Mouse (Mus musculus) kidney, adult 11 months (tissue): ENCODE results near the gene Wrap53.

Experiments used
- DNase-seq: peaks from one replicate; pipeline ENCODE4 v3.0.0; 2022

Wrap53 gene

GRCm38 (mm10) chr11:69600098-69600497 lies 20.0 kb upstream of the Wrap53 start:
- DNase-seq: peak; percentile 31

GRCm38 (mm10) chr11:69599436-69599835 lies 19.4 kb upstream of the Wrap53 start:
- DNase-seq: no peak

- DNase-seq: no peak
Measured at GRCm38 (mm10) chr11:69594853-69595252, 14.8 kb upstream of the Wrap53 start.

- DNase-seq: no peak
Measured at GRCm38 (mm10) chr11:69592799-69593198, 12.7 kb upstream of the Wrap53 start.

GRCm38 (mm10) chr11:69591899-69592637 lies 12.0 kb upstream of the Wrap53 start:
- DNase-seq: no peak

GRCm38 (mm10) chr11:69591424-69591823 lies 11.4 kb upstream of the Wrap53 start:
- no peak for DNase-seq

- DNase-seq: no peak
Measured at GRCm38 (mm10) chr11:69590622-69591021, 10.6 kb upstream of the Wrap53 start.

GRCm38 (mm10) chr11:69589207-69589834 lies 9.3 kb upstream of the Wrap53 start:
- DNase-seq: no peak

- no peak for DNase-seq
Measured at GRCm38 (mm10) chr11:69585718-69586325, 5.8 kb upstream of the Wrap53 start.

- no peak for DNase-seq
Measured at GRCm38 (mm10) chr11:69584937-69585336, 4.9 kb upstream of the Wrap53 start.

GRCm38 (mm10) chr11:69584008-69584407 lies 4.0 kb upstream of the Wrap53 start:
- no peak for DNase-seq

- no peak for DNase-seq
Measured at GRCm38 (mm10) chr11:69582230-69582805, 2.3 kb upstream of the Wrap53 start.

- DNase-seq: no peak
Measured at GRCm38 (mm10) chr11:69581814-69582213, 1.8 kb upstream of the Wrap53 start.

- peak; percentile 92 for DNase-seq
Measured at GRCm38 (mm10) chr11:69581147-69581688, 1.2 kb upstream of the Wrap53 start.

- DNase-seq: no peak
Measured at GRCm38 (mm10) chr11:69580572-69581146, 604 bp upstream of the Wrap53 start.

GRCm38 (mm10) chr11:69579128-69580017 lies 682 bp downstream of the Wrap53 start:
- DNase-seq: peak; percentile 99

GRCm38 (mm10) chr11:69578301-69578700 lies 1.8 kb downstream of the Wrap53 start:
- no peak for DNase-seq

GRCm38 (mm10) chr11:69576307-69576706 lies 3.7 kb downstream of the Wrap53 start:
- no peak for DNase-seq

GRCm38 (mm10) chr11:69575220-69575619 lies 4.8 kb downstream of the Wrap53 start:
- DNase-seq: no peak

- no peak for DNase-seq
Measured at GRCm38 (mm10) chr11:69565131-69565530, 14.9 kb downstream of the Wrap53 start.

GRCm38 (mm10) chr11:69564391-69564790 lies 15.7 kb downstream of the Wrap53 start:
- DNase-seq: no peak

- DNase-seq: no peak
Measured at GRCm38 (mm10) chr11:69563373-69563772, 16.7 kb downstream of the Wrap53 start.
